Mouse (Mus musculus): ENCODE results near the gene Noct.
"Not testable (repeated sequence)": the region's sequence is repeated elsewhere in the genome, so short reads cannot be mapped to it uniquely, and the experiment has no call there.

Gene Noct

DNA sequence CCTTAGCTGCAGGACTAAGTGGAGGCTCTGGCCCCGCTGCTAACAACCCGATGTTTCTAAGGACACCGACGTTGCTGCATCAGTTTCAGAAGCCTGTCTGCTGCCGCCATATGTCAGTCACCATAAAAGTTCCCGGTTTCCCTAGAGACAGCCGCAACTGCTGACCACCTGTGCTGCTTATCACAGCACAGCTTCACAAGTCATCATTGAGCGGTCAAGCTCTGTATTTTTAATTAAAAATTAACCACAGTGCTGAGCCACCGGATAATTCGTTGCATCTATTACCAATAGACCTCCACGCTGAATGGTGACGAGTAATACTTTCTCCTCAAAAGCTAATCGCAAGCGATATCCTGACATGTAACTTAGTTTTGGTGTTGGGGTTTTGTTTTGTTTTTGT is 19.4 kb upstream of the Noct start:
- DNase-seq (ENCODE audit: low spot score in 2 of 2): no peak

DNA sequence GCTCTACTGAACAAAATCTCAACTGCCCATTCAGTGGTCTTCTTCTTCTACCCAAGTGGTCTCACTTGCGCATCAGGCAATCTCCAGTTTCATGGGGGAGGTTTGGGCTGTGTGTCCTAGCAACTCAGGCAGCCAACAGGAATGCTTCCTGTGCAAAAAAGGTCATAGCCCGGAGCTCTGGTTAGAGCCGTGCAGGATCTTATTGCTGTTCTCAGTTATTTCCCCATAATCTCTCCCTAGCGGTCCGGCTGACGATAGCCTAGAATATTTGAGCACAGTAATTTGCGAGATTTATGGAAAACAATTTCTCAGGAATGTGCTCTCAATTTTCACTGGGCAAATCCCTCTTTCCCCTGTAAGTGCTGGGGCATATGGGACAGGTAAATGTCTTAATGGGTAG is 17.7 kb upstream of the Noct start:
- no peak for DNase-seq (ENCODE audit: low spot score in 2 of 2)

DNA sequence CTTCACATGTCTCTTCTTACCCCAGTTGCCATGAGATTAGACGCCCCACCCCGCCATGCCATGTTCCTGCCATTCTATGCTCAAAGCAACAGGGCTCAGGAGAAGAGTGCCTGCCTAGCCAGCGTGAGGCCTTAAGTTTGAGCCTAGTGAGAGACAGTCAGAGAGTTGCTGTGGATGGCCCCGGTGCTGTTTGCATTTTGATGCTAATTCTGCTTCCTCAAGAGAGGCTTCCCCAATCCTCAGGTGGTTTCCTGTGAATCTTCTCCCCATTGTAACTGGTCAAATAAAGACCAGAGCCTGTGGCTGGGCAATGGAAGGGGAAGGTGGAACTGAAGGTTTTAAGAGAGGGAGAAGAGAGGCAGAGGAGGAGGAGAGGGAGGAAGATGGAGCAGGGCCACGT is 15.6 kb upstream of the Noct start:
- no peak for DNase-seq (ENCODE audit: low spot score in 2 of 2)

DNA sequence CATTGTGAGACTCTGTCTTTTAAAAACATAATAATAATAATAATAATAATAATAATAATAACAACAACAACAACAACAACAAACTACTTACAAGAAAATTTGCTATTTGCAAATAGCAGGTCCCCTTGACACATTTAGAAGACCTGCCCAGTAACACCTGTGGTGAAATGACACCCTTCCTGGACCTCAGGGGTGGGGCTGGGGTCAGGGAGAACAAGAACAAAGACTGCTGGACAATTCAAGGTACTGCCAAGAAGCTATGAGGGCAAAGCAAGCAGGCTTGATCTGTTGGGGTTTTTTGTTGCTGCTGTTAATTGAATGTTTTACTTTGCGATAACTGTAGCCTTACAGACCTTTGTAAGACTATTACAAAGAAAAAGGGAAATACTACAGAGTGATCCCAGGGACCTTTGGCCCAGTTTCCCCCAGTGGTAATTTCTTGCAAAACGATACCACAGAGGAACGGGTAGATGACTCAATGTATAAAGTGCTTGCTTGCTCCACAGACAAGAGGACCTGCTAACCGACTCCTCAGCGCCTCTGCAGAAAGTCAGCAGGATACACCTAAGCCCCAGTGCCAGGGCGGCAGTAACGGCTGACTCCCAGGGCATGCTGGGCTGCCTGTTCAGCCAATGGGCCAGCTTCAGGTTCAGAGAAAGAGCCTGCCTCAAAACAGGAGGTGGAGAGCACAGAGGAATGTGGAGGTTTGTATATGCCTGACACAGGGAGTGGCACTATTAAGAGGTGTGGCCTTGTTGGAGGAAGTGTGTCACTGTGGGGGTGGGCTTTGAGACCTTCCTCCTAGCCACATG is 14.5 kb upstream of the Noct start:
- DNase-seq (ENCODE audit: low spot score in 2 of 2): no peak

DNA sequence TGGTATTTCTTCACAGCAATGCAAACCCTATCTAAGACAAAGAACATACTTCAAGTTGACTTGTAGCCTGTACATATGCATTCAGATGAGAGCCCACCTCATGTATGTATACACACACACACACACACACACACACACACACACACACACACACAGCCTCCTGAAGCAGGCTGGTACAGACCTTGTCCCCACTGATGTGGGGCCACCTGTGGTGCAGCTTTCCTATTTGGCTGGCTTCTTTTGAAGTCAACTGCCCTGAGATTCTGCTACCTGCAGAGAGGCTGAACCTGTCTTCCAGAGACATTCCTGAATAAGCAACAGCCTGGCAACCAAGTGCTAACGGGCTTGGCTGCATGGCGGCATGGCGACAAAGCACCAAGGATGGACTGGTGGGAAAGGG is 13.8 kb upstream of the Noct start:
- DNase-seq (ENCODE audit: low spot score in 2 of 2): no peak

DNA sequence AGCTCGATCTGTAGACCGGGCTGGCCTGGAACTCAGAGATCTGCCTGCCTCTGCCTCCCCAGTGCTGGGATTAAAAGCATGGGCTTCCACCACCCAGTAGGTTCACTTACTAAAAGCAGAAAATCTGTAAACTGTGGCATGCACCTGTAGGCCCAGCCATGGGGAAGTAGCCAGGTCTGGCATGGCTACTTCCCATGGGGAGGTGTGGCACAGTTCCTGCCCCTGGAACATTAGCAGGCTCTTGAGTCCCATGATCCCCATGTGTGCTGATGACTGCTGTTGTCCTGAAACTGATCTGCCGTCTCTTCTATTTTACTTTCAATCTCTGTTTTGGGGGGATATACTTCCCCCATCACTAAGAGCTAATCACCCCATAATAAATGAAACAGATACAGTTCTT is 11.1 kb upstream of the Noct start:
- no peak for DNase-seq (ENCODE audit: low spot score in 2 of 2)

DNA sequence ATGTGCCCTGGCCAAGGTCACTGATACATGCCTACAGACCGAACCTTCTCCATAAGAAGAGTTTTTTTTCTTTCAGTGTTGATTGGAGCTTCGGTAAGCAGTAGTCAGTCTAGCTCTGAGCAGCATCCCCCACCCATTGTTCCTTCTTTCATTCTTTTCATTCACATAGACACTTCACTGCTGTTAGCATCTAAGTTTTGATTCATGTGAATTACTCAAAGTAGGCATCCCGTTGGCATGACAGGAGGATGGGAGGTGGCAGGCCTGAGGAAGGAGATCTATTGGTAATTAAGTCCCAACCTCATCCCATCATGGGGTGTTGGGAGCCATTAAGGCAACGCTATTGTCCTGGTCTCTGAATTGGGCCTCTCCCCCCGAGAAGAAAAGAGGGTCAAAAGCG is 8.6 kb upstream of the Noct start:
- no peak for DNase-seq (ENCODE audit: low spot score in 2 of 2)

DNA sequence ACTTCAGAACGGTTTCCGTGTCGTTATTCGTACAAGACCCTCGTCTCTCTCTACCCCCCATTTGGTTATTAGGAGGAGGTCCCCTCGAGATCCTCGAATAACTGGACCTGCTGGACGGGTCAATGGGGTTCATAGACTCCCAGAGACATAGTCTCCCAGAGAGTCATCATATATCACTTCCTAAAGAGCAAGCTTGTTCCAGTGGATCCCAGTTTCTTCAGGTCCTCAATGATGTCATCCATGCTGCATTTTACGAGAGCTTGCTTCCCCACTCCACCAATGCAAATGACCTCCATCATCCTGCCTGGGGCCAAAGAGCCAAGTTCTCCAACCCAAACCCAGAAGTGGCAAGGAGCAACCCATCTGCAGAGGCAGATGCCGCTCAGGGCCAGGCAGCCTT is 7.9 kb upstream of the Noct start:
- not testable (repeated sequence) for DNase-seq (ENCODE audit: low spot score in 2 of 2)

DNA sequence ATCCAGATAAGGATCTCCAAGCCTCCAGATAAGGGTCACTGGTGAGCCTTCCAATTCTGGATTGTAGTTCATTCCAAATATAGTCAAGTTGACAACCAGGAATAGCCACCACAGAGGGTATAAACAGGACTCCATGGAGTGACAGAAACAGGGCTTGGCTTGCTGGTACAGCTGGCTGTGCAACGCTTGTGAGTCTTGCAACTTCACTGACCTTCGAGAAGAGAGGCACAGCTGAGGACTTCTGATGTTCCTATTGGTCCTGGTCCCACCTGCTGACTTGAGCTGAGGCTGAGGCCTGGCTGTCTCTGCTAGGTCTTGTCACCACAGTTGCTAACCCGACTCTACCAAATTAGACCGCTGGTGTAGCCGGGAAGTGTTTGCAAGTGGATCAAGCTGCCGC is 5.9 kb upstream of the Noct start:
- not testable (repeated sequence) for DNase-seq (ENCODE audit: low spot score in 2 of 2)

DNA sequence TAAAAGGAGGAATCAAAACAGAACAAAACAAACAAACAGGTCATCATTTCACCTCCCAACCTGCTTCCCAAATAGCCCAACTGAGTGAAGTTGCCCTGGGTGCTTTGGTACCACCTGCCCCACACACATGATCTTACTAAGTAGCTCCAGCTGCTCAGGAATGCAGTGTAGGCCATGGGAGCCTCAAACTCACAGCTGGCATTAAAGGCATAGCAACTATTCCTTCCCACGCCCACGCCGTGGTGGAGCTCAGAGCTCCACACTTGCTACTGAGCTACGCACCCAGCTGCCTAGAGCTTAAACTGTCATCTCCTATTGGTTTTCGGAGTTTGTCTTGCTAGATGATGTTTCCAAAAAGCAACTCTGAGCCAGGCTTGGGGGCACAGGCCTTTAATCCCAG is 5.0 kb upstream of the Noct start:
- DNase-seq (ENCODE audit: low spot score in 2 of 2): no peak

DNA sequence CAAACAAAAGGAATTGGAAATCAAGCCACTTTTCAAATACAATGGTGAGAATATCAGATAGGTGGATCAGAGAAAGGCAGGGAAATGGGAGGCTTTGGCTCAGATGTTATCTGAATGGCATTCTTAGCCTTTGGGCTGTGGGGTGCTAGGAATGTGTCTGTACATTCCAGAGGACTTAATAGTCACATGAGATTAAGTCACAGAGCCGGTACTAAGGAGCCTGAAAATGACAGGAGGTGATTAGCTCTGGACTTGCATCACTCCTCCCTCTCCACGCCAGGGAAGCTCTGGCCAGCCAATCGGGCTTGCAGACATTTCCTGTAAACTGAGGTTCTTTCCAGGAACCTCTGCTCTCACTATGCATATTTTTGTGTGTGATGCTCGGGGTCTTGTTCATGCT is 3.4 kb upstream of the Noct start:
- no peak for DNase-seq (ENCODE audit: low spot score in 2 of 2)

DNA sequence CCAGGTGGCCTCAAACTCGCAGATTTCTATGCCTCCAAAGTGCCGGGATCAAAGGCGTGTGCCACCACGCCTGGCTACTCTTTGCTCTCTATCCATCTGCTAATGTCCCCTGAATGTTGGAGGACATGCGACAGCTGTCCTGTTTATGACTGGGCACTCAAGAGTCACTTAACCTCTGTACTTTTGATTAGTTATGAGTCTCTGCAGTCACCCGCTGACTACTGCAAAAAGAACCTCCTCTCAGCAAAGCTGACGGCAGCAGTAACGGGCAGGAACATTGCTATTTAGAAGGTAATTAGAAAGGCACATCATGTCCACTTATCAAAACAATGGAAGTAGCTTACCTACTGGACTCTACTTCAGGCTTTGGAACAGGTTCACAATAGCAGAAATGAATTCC is 2.4 kb upstream of the Noct start:
- DNase-seq (ENCODE audit: low spot score in 2 of 2): no peak

DNA sequence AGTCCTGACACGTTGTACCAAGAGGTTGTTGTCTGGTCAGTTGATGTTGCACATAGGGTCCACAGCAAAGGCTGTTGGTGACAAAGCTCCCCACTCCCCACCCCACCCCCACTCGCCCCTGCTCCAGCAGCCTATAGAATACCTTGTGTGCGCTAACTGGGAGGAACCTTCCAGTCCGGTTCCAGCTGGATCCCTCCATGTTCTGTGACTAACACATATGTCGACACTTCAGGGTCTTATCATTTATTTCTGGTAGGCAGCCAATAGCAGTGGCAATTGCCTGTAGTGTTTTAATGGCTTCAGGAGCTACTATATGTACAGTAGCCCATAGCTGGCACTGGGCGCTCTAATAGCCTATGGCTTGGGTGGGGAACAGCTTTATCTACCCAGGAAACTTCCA is 1.9 kb upstream of the Noct start:
- DNase-seq (ENCODE audit: low spot score in 2 of 2): no peak

DNA sequence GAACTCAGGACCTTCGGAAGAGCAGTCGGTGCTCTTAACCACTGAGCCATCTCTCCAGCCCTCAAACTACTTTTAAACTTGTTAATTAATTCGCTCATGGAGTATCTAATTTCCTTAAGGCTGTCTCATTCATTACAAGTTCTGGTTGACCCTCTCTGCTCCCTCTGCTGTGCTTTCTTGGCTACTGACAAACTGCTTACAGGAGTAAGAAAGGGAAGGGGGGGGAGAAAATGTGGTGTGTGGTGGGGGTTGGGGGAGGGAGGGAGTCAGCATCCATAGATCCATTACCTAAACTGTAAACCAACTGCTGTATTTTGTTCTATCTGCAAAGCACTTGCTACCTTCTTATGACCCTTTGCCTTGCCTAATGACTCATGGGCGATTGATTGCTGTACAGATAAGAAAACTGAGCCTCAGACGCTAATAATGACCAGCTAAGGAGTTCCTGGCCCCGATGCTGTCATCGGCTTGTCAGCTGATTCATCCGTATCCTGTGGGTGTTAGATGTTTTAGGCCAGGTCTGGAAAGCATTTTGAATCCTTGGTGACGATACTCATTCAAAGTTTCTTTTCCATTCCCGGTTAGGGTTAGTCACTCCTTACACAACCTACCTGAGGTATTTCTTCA is 1.3 kb upstream of the Noct start:
- no peak for DNase-seq (ENCODE audit: low spot score in 2 of 2)

DNA sequence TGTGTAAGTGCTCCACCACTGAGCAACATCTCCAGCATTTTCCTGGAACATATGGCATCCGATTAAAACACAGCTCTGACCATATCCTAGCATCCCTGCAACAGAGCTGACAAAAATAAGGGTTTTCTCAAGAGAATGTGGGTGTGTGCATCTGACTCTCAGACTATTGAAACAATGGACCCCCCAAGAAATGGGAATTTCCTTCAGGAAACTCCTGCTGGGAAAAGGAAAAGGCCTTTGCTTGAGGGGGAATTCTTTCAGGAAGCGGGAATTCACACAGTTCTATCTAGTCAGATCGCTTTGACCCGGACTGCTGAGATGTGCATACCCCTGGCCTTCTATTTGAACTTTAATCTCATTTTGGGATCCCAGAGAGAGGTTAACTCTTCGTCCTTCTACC is 691 bp upstream of the Noct start:
- no peak for DNase-seq (ENCODE audit: low spot score in 2 of 2)

DNA sequence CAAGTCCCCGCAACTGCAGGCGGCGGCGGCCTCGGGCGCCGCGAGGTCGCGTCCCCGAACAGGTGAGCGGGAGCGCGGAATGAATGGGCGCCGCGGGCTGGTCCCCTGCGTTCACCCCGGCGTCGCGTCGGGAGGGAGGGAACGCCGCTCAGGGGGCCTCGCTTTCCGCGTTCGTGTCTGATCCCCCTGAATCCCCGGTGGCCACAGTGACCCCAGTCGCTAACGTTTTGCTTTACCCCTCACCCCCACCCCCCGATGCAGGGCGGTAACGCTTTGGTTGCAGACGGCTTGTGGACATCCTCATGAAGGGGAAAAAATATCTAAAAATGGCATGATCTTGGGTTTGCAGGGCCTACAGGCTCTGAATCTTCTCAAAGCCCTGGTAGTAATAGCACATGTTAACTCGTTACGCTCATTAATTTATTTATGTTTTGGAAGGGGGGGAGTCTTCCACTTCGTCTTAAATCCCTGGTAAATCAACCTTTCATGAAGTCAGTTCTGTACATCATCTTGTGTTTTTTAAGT is 1.0 kb downstream of the Noct start:
- no peak for DNase-seq (ENCODE audit: low spot score in 2 of 2)

DNA sequence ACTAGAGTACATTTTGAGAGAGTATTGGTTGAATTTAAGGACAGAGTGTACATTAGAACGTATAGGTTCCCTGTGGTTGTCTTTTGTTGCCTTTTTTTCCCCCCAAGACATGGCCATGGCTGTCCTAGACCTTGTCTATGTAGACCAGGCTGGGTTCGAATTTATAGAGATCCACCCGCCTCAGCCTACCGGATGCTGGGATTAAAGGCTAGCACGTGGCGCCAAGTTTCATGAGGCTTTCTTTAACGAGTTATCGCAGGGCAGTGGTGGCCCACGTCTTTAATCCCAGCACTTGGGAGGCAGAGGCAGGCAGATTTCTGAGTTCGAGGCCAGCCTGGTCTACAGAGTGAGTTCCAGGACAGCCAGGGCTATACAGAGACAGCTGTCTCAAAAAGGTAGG is 1.7 kb downstream of the Noct start:
- no peak for DNase-seq (ENCODE audit: low spot score in 2 of 2)

DNA sequence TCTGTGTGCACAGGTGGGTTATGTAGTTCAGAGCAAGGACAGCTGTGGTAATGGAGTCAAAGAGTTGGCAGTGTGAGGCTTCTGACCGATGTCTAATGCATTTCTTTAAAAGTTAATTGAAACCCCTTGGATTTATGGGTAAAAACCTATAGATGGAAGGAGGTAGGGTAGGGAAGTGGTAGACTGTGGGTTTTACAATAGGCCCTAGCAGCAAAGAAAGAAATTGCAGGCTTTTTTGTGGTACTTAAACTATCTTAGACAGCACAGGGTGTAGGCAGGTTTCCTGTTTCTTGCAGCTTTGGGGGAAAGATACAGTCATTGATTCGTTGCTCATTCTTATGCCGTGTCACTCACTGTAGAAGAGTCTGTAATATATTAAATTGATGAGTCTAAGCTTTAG is 2.4 kb downstream of the Noct start:
- DNase-seq (ENCODE audit: low spot score in 2 of 2): no peak

DNA sequence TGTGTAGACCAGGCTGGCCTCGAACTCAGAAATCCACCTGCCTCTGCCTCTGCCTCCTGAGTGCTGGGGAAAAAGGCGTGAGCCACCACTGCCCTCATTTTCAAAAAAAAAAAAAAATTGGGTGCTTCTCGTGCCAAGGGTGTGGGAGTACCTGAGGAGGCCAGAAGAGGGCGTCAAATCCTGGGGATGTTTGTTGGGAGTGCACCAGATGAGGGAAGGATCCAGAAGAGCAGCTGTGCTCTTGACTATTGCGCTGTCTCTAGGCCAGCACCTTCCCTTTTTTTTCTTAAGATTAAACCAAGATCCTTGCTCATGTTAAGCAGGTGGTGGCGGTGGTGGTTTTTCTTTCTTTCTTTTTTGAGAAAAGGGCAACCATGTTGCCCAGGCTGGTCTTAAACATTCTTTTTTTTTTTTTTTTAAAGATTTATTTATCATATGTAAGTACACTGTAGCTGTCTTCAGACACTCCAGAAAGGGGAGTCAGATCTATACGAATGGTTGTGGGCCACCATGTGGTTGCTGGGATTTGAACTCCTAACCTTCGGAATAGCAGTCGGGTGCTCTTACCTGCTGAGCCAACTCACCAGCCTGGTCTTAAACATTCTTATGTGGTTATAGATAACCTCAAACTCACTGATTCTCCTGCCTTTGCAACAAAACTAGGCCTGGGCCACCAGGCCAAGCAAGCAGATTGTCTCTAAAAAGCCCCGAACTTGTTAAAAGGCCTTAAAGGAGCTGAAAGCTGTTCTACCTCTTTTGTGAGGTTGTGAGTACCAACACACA is 4.0 kb downstream of the Noct start:
- DNase-seq (ENCODE audit: low spot score in 2 of 2): peak; percentile 60 to 71

DNA sequence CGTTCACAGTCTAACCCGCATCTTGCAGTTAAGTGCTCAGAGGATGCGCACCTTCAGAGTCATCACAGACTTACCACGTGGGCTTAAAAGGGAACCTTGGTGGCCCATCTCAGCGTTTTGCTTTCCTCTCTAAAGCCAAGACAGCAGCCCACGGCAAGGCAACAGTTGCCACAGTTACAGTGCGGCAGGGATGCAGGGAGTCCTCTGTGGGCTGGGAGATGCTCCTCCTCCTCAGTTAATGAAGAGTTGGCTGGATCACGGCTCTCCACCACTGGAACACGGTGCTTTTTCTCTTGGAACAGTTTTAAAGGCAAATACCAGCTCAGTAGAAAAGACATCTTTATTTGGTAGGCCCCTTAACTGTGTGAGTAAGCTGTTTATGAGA is 4.6 kb downstream of the Noct start:
- no peak for DNase-seq (ENCODE audit: low spot score in 2 of 2)

DNA sequence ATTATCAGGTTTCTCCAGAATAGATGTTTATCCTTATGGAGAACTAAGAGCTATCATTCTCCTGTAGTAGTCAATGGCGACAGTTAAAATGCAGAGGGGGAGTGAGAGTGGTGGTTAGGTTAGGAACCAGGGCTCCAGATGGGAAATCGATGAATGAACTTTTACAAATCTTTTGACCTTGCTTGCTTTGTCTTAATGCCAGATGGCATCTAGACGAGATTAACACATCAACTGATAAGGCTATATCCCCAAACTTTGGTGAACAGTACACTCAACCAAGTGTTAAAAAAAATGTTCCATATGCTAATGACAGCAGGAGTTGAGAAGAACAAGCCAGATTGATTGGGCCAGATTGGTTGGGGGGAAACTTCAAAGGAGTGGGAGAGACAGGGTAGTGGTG is 5.0 kb downstream of the Noct start:
- no peak for DNase-seq (ENCODE audit: low spot score in 2 of 2)

DNA sequence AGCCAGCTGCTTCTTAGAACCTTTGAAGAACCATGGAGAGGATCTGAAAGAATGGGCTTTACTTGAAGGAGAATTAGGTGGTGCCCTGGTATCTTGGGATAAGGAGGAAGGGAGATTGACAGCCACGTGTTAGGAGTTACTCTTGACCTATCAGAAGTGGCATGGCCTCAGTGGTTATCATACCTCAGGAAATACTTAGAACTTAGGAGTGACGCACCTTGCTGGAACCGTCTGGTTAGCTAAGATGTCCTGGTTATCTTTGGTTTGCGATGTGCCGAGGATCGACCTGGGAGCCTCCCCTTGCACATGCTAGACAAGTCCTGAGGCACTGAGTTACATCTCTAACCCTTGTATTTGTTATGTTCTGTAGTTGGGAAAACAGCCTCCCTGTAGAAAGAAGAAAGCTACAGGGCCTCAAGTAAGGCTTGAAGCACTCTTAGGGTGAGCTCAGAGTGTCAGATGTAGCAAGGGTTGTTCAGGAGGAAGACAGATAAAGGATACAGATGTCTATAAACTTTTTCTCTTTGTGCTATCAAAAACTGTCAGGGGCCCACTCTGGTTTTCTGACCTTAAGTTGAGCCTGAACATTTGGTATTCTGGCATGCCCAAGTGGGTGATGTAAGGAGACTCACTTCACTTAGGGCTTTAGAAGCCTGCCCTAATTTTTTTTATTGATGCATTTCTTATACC is 6.0 kb downstream of the Noct start:
- DNase-seq (ENCODE audit: low spot score in 2 of 2): peak in 1 of 2 experiments; percentile 25

Measured in spleen, postnatal 14 days (tissue).